ENCODE assay signal across 7 mouse cellular contexts in genomic region chr1:33739302-33739701, GRCm38 (mm10). TPM values are rescaled to one million over a fixed set of nuclear protein-coding genes. Genes with fewer than 3 reads are reported as not detected.
DNase-seq lines count a peak whose midpoint lies in the region; ATAC-seq and TF ChIP-seq lines count a peak whose summit lies in the region.

No protein-coding gene starts in this region.

- DNase-seq in ZHBTc4 (ENCODE audit: low read depth, low spot score), result peak; percentile 84
- peak; percentile 69 for DNase-seq in cerebellum, adult 9-11 months
- peak; percentile 71 to 79 for DNase-seq in frontal cortex, postnatal 25 days (ENCODE audit: low spot score in 2 of 2)
- peak; percentile 69 to 79 for DNase-seq in left cerebral cortex, postnatal 36 days (ENCODE audit: low spot score in 2 of 2)
- peak; percentile 97 for DNase-seq in midbrain, embryonic 11.5 days (ENCODE audit: low spot score, missing footprints)

- no peak overlapping the region for H3K4me3 ChIP-seq in intestine, embryonic 16.5 days (ENCODE audit: low read length)
- H3K4me3 ChIP-seq in midbrain, embryonic 11.5 days (ENCODE audit: low read depth, low read length), result no peak overlapping the region
- no peak overlapping the region for H3K4me3 ChIP-seq in small intestine, adult 2 months (ENCODE audit: low read depth, low read length)

- H3K27me3 ChIP-seq in intestine, embryonic 16.5 days (replicated peaks; ENCODE audit: control insufficient read depth, insufficient read depth, low read length), result no peaks in the 10 kb centered on the region
- H3K27me3 ChIP-seq in midbrain, embryonic 11.5 days (ENCODE audit: control insufficient read depth, insufficient read depth, low read length), result no peaks in the 10 kb centered on the region
- no peaks in the 10 kb centered on the region for H3K27me3 ChIP-seq in small intestine, adult 2 months (ENCODE audit: control insufficient read depth, insufficient read depth, low read length)

- H3K4me2 ChIP-seq in intestine, embryonic 16.5 days (ENCODE audit: low read depth, low read length), result no peak overlapping the region
- H3K4me2 ChIP-seq in midbrain, embryonic 11.5 days, result no peak overlapping the region

- intact Hi-C loops in left cerebral cortex, postnatal 36 days (cut with DNase I), result loop anchor here (2.0 kb wide), 1 partner anchor 69 kb away; no protein-coding TSS in a partner anchor

- TF ChIP-seq CTCF in small intestine, adult 2 months (IDR thresholded peaks at IDR 0.05; ENCODE audit: extremely low read depth, insufficient read length, insufficient replicate concordance, low read depth, low read length), result peak; percentile 73; the same call in 1 of the 2 replicates

- no peaks in the 10 kb centered on the region for H3K9me3 ChIP-seq in intestine, embryonic 16.5 days (ENCODE audit: control insufficient read depth, low read length)
- H3K9me3 ChIP-seq in midbrain, embryonic 11.5 days (ENCODE audit: control insufficient read depth, low read length), result no peaks in the 10 kb centered on the region

- no peak overlapping the region for H3K27ac ChIP-seq in intestine, embryonic 16.5 days (ENCODE audit: low read length)
- no peak overlapping the region for H3K27ac ChIP-seq in midbrain, embryonic 11.5 days (ENCODE audit: low read depth, low read length)
- H3K27ac ChIP-seq in small intestine, adult 2 months (ENCODE audit: insufficient read depth, low read depth, low read length), result no peak overlapping the region

- H3K9ac ChIP-seq in intestine, embryonic 16.5 days (ENCODE audit: low read depth, low read length), result no peak overlapping the region
- H3K9ac ChIP-seq in midbrain, embryonic 11.5 days (ENCODE audit: low read length), result no peak overlapping the region

- no peaks in the 10 kb centered on the region for H3K4me1 ChIP-seq in intestine, embryonic 16.5 days (ENCODE audit: control insufficient read depth, insufficient read depth, low read length)
- no peaks in the 10 kb centered on the region for H3K4me1 ChIP-seq in midbrain, embryonic 11.5 days (ENCODE audit: control insufficient read depth, insufficient read depth, low read length)
- H3K4me1 ChIP-seq in small intestine, adult 2 months (ENCODE audit: control insufficient read depth, insufficient read depth, insufficient read length, low read length), result no peaks in the 10 kb centered on the region

- no peak for TF ChIP-seq POLR2A in small intestine, adult 2 months (IDR thresholded peaks at IDR 0.05; ENCODE audit: low read depth, low read length)

- 29% methylated on average over 12 of the region's 12 CpGs for WGBS in intestine, embryonic 16.5 days
- 42% methylated on average over 12 of the region's 12 CpGs for WGBS in midbrain, embryonic 11.5 days
- 24% methylated on average over 12 of the region's 12 CpGs for WGBS in small intestine, adult 2 months

- ATAC-seq in intestine, embryonic 16.5 days, result peak; percentile 85
- peak; percentile 88 for ATAC-seq in midbrain, embryonic 11.5 days (ENCODE audit: low FRiP score)

- H3K36me3 ChIP-seq in intestine, embryonic 16.5 days (ENCODE audit: control insufficient read depth, insufficient read depth, low read length), result peaks cover 10% of the 10 kb centered on the region
- peaks cover 10% of the 10 kb centered on the region; the same call in 1 of the 2 replicates for H3K36me3 ChIP-seq in midbrain, embryonic 11.5 days (ENCODE audit: control insufficient read depth, insufficient read depth, low read length)
- H3K36me3 ChIP-seq in small intestine, adult 2 months (ENCODE audit: control insufficient read depth, insufficient read depth, low read length), result no peaks in the 10 kb centered on the region

RNA-seq across cellular contexts. Expression of gene Bag2, which starts 18.3 kb away (rescaled TPM):
- polyA plus RNA-seq in intestine, embryonic 16.5 days (2015; fragmentation: Nextera tagmentation; extraction: Ambion mirVana), result 44.6 and 56.6 TPM in 2 replicates
- 10 to 100 TPM; 11.7 to 12.2 TPM for total RNA-seq in left cerebral cortex, postnatal 36 days (2021)
- polyA plus RNA-seq in midbrain, embryonic 11.5 days (2014; fragmentation: Nextera tagmentation; extraction: Ambion mirVana), result 29.1 and 29.6 TPM in 2 replicates
- polyA plus RNA-seq in small intestine, adult 2 months (2012; rRNA removed), result 5.6 and 9.6 TPM in 2 replicates

RNA-seq across cellular contexts. Expression of gene Rab23, which starts 19.6 kb away (rescaled TPM):
- 16.3 and 16.9 TPM in 2 replicates for polyA plus RNA-seq in intestine, embryonic 16.5 days (2015; fragmentation: Nextera tagmentation; extraction: Ambion mirVana)
- total RNA-seq in left cerebral cortex, postnatal 36 days (2021), result 10 to 100 TPM; 27.4 to 32.1 TPM
- 28.2 and 28.6 TPM in 2 replicates for polyA plus RNA-seq in midbrain, embryonic 11.5 days (2014; fragmentation: Nextera tagmentation; extraction: Ambion mirVana)
- polyA plus RNA-seq in small intestine, adult 2 months (2012; rRNA removed), result 3.9 and 4.6 TPM in 2 replicates
